Mouse (Mus musculus) kidney, adult 18-20 months (tissue): ENCODE results near the gene 1700016D06Rik.
"Not testable (repeated sequence)": the region's sequence is repeated elsewhere in the genome, so short reads cannot be mapped to it uniquely, and the experiment has no call there.

ENCODE experiments used
- DNase-seq: peaks from one replicate; pipeline ENCODE4 v3.0.0; 2021

The 1700016D06Rik gene

DNA sequence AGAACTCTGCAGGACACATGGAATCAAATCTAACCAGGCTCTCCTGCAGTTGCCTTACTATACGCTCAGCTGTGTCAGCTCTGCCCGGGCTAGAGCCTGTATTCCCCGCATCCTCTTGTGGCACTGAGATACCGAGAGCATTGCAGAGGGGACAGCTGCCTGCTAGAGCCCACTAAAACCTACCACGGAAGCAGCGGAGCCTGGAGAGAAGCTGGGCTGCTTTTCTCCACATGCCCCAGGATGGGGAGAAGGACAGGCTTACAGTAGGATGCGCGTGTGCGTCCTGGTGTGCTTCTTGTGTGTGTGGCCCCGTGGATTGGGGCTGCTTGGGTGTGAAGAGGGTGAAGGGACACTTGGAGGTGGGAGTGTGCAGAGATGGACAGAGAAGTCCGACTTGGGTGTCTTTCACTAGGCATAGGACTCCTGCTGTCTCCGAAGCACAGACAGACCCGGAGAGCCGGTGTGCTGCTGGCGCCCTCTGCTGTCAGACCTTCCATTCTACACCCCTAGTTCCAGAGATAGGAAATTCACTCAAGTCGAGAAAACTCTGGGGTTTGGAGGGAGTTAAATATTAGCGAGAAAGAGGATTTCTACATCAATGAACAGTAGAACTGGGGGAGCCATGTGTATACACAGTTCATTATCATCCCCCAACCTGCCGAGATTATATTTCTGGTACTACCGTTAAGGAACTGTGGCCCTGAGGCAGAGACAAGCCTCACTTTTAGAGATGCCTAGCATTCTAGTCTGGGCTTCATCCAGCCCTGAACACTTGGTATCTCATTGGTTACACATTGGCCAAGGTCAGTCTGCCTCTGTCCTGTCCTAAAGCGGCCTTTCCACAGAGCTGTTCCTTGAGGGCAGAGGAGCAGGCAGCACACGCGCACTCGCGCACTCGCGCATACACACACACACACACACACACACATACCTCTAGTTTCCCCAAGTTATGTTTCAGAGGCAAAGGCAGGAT, 517 bp downstream of the 1700016D06Rik start:
- peak; percentile 83 for DNase-seq

DNA sequence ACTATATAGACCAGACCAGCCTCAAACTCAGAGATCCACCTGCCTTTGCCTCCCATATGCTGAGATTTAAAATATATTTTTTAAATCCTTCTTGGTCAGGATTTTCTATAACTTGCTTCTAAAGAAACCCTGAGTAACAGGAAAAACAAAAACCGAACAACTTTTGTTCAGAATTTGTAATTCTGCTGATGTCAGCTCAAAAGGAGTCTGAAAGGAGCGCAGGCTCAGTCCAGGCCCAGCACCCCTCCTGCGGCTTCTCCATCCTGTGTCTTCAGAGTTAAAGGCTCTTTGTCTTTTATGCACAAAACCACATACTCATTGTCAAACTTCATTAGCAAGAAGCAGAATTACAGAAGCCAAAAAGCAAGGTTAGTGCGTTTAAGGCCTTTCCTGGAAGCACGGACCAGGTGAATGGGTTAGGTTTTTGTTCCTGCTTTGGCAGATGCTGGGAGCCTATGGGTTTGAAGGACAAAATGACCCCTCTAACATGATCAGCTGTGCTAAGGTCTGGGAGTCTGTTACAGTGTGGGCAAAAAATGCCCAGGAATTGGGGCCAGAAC, 1.3 kb downstream of the 1700016D06Rik start:
- DNase-seq = no peak

DNA sequence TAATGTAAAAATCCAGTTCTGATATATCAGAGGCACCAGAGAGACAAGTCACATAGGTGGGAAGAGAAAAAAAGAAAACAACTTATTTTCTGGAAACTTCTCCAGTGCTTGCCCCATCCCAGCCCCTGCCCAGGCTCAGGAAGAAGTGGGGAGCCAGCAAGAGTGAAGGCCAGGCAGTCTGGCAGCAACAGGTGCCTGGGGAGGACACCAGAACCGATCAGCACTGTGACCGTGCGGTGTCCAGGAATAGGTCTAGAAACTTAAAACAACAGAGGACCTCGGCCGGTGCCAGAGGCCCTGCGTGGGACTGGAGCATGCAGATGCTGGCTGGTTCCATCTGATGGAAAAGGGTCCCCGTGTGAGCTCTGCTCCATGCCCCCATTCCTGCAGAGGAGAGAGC, 3.4 kb downstream of the 1700016D06Rik start:
- DNase-seq = no peak

DNA sequence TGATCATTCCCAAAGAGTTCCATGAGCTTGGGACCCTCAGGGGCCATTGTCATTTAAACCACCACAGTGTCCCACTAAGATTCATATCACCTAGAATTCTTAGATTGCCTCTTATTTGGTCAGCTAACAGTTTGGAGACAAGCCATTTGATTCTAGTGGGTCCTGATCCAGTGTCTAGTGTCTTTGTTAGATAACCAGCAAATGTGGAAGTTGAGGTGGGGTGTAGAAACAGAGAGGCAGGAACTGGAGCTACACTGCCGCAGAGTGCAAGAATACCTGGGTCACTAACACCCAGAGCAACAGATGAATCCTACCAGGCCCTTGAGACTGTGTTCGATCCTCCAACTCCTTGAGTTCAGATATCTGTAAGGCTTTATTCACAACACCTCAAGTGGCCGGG, 4.7 kb downstream of the 1700016D06Rik start:
- no peak for DNase-seq

DNA sequence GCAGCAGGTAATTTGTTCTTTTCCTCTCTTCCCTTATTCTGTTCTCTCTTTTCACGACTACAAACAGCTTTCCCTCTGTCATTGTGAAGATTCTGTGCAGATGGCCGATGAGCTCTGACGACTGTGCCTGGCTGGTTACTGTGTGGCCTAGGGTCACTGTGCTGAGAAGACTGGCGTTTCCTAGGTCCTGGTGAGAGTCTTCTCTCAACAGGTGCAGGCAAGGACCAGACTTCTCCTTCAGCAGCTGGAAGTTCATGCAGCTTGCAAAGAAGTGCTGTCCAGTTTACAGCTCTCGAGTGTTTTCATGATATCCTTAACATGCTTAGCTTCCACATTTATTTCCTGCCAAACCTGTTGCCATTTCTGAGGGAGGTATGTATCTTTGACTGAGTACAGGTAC, 6.9 kb downstream of the 1700016D06Rik start:
- DNase-seq = no peak

DNA sequence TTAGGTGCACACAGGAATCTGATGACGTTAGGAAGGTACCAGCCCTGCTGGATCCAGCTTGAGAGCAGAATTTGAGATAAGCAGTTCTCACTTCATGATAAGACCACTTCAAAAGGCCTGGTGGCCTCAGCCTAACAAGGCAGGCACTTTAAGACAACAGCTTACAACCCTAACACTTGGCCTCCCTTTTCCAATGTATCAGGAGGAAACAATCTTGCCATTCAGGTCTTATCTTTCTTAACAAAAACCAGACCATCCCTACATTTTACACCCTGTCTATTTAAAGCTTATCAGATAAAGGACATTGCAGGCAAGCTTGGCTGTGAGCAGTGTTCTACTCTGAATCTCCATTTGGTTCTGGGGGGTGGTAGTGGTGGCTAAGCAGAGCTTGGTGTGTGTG, 8.4 kb downstream of the 1700016D06Rik start:
- DNase-seq = no peak

DNA sequence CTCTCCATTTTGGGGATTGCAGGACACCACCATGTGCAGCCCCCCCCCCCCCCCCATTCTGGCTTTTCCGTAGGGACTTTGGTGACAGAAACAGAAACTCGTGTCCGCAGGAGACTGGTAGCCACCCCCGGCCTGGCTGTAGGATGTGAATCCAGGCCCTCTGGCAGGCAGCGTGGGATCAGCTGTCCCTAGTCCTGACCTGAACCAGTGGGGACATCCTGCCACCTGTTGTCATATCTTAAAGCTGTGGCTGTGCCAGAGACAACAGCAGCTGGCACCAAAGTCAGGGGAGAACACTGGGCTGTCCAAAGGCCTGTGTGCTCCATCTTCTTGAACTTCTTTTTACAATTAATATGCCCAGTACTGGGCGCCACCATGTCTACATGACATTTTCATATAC, 9.1 kb downstream of the 1700016D06Rik start:
- no peak for DNase-seq

DNA sequence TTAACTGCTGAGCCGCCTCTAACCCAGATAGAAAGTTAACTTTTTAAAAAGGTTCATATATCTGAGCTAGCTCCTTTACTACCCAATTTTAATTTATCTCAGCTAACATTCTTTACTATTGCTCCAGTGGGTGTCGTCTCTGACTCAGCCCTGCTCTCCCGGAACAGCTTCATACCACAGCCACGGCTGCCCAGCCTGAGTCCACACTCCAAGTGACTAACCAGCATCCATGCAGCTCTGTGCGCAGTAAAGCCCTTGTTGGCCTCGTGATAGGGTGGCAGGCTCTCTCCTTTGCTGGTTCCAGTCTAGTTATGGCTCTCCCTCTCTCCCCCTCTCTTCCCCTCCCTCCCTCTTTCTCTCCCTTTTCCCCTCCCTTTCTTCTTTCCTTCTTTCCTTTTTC, 9.6 kb downstream of the 1700016D06Rik start:
- no peak for DNase-seq

DNA sequence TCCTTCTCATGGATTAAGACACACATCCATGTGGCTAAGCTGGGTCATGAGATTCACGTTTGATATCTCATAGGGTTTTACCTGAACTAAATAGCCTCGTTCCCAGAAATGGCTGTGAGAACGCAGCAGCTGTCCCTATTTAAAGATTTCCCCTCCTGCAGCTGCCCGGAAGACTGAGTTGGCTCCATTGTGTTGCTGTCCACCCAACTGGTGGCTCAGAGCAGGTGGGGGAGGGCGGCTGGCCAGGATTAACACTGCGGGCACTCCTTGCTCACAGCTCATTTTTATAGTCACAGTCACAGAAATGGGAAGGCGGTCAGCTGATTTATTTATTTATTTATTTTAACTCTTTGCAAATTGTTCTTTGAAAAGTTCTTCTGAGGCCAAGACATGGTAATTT, 10.9 kb downstream of the 1700016D06Rik start:
- DNase-seq = no peak

DNA sequence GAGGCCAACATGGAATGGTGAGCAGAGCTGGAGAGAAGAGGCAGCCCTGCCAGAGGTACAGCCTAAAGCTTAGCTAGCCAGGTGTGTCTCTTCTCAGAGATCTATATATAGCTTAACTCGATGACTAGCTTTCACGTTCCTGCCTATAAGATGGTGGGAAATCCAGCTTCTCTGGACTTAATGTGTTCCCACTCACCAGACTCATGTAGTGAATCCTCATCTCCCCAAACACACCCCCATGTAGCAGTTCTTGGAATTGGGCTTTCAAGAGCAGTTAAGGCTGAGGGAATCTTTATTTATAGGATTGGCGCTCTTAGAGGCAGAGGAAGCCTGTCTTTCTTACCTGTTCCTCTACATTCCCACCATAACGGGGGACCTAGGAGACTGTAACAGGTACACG, 13.6 kb downstream of the 1700016D06Rik start:
- DNase-seq = no peak

DNA sequence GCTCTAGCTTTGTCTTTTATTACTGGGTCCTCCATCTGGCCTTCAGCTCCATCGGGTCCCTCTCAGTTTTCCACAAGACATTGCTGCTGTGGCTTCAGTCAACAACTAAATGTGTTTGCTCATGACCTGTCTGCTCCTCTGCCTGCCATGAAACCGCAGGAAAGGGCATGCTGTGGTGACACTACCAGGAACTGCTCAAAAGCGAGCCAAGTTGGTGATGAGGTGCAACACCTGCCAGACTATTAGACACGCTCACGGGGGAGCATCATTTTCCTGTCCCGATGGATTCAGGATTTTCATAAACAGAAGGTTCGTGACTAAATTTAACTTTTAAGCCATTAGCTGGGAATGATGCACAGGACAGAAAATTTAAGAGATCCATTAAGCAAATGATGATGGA, 16.3 kb downstream of the 1700016D06Rik start:
- DNase-seq = no peak

DNA sequence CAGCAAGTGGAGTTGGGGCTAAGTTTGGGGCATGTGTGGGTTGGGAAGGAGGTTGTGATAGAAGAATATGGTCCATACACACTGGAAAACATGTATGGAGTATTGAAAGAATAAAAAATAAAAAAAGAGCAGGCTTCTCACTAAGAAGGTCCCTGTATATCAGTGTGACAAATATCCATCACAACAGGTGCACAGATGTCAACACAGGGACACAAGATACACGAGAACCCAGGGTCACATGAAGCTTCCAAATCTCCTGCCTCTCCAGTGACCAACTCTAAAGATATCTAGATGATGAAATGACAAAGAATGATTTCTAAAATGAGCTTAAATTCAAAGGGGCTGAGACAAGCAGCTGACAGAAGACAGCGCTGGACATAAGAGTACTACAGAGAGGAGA, 32.6 kb downstream of the 1700016D06Rik start:
- no peak for DNase-seq

DNA sequence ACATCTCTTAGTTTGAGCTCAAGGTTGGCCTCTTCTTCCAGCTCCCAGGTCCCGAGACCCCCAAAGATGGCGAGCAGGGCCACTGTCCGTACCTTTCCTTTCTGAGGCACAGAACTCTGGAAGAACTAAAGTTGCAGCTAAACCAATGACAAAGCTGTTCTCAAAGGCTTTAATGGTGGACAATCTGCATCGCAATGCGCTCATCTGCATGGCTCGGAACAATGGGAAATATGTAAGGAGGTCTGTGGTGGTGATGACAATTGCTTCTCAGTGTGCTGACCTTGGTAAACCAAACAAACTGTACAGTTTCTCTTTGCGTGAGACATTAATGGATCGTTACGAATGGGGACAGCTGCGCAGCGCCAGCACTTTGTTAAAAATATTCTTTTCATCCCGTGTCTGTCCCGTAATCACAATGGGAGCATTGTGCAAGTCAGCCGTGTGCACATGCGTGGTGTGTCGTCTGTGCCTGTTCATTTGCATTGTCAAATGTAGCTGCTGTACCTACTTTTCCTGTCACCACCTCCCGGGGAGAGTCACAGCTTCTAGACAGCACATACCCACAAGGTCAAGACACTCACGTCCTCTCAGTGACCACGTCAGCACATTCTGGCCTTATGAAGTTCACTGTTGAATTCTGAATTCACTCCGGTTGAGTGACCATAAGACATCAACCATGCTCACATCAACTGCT, 34.7 kb downstream of the 1700016D06Rik start:
- DNase-seq = not testable (repeated sequence)

DNA sequence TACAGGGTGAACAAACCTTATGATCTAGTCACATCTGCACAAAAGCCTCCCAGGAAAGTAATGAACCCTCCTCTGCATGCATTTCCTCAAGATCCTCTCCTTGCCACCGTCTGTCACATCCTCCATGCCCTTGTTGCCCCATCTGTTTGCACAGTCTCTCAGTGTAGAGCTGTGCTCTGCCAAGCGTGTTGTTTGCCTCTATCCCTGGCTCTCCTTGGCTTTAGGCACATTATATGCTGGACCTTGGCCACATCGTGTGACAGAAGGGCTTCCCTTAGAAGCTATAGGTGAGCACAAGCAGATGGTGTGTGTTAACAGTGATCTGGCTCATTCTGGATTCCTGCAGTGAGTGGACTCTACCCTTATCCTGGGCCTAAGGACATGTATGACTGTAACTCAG, 38.9 kb downstream of the 1700016D06Rik start:
- no peak for DNase-seq

DNA sequence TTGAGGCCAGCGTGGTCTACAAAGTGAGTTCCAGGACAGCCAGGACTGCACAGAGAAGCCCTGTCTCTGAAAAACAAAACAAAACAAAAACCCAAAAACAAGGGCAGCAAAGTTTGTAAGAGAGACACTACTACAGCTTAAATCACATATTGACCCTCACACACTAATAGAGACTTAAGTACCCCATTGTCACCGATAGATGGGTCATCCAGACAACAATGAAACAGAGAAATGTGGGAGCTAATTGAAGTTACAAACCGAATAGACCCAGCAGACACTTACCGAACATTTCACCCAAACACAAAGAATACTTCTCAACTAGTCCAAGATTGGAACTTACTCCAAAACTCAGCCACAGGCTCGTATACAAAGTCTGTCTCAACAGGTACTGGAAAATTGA, 50.8 kb downstream of the 1700016D06Rik start:
- no peak for DNase-seq

DNA sequence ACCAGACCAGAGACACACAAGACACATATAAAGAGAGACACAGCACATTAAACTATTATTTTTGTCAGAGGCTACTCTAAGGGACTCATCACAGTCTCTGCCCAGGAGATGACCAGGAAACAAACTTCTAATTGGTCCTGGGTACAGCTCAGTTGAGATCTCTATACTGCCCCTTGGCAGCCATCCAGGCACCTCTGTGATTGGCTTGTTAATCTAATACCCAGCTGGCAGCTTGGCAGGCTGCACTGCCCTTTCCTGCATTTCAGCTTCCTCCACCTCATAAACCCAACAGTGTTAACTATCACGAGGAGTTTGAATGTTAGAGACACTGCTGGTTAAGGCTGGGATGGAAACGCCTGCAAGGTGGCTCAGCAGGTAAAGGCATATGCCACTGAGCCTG, 57.7 kb downstream of the 1700016D06Rik start:
- DNase-seq = no peak

DNA sequence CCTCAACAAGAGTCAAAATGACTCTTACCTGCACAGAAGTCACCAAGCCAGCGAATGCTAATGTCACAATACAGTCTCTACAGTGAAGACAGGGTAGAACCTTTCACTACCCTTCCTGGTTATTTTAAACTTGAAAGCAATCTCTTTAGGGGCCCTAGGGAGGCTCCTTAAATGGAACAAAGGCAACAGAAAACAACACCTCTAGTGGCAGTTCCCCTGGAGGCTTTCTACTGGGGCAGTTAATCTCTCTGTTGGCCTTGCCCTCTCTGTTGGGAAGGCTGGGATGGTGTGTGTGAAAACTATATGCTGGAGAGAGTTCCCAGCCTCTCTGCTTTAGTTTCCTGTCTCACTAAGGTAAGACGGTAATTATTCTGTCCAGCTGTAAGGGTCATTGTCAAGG, 60.3 kb downstream of the 1700016D06Rik start:
- DNase-seq = no peak

DNA sequence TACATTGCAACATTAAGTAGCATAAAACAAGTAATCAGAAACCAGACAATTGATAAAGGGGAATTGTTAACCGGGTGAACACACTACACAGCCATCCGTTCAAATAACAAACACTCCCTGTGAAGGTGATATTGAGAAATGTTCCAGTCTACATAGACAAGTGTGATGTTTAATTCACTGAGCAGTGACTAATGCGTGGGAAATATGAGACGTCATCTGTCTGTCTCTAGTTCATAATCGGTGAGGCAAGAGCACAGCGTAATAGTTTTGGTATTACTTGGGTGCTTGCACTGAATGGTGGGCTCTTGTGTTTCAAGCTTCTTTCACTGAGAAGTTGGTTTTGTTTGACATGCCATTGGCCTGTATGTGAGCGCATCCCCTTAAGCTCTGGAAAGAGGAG, 63.3 kb downstream of the 1700016D06Rik start:
- DNase-seq = no peak

DNA sequence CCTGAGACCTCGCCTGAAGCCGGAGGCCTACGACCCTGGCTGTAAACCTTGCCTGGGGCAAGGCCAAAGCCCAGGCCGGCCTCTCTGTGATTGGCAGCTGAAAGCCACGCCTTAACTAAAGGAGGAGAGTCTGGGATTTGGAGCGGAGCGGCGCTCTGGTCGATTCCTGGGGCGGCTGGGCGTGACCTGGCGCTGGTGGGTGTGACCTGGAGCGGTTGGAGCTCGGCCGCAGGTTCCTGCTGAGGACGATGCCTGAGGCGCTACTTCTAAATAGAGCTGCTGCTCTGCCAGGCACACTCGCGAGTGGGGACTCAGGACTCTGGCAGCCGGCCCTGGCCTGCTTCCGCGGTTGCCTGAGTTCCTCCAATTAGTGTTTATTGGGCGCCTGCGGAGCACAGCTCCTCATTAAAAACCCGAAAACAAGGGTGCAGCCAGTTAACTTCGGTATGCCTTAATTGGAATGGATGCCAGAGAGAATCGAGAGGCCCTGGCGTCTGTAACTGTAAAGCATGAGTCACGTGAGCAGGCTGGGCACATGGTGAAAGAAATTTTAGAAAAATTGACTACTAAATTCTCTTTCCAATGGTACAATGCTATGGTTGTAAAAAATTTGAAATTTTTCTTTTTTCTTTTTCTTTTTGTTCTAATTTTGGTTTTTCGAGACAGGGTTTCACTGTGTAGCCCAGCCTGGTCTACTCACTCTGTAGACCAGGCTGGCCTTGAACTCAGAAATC, 64.4 kb downstream of the 1700016D06Rik start:
- DNase-seq = peak; percentile 90

DNA sequence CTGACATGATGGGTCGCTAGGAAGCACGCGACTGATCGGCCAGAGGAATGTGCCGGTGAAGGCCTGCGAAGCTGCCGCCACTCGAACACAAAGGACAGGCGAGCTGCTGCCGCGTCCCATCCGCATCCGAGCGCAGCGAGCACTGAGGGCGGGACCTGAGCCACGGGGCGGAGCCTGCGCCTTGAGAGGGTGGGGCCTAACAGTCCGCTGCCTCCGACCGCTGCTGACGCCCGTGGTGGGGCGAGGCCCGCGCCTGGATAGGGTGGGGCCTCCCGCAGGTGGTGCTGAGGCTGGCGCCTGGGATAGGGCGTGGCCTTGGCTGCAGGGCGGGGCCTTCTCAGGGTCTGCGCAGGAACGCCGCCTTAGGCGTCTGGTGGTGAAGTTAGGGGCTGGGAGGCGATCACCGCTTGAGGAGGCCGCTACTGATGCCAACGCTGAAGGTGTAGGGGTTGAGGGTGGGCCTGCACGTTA, 65.2 kb downstream of the 1700016D06Rik start, which contains the start of gene Ankrd10:
Gene Ankrd10, minus strand, starts transcription at position 147 of the 471 bp plus-strand sequence.
- DNase-seq = peak; percentile 97

DNA sequence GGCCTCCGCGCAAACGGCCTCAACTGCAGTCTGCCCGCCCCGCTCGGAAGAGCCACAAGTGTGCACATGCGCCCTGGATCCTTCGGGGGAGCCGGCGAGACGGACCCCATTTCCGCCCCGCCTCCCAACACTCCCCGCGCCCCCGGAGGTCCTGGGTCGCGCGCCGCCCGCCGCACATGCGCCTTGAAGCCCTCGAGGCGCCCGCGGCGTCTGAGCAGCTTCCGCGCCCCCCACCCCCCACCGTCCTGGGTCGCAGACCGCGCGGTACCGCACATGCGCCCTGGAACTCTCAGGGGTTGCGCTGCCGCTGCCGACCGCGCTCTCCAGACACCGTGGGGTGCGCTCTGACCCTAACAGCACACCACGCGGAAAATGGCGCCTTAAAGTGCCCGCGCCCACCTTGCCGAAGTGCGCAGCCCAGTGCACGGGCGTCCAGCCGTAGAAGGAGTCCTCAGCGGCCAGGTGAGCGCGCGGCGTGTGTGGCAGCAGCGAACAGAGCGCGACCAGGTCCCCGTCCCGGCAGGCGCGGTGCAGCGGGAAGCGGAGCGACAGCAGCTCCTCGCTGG, 65.8 kb downstream of the 1700016D06Rik start:
- peak; percentile 83 for DNase-seq

DNA sequence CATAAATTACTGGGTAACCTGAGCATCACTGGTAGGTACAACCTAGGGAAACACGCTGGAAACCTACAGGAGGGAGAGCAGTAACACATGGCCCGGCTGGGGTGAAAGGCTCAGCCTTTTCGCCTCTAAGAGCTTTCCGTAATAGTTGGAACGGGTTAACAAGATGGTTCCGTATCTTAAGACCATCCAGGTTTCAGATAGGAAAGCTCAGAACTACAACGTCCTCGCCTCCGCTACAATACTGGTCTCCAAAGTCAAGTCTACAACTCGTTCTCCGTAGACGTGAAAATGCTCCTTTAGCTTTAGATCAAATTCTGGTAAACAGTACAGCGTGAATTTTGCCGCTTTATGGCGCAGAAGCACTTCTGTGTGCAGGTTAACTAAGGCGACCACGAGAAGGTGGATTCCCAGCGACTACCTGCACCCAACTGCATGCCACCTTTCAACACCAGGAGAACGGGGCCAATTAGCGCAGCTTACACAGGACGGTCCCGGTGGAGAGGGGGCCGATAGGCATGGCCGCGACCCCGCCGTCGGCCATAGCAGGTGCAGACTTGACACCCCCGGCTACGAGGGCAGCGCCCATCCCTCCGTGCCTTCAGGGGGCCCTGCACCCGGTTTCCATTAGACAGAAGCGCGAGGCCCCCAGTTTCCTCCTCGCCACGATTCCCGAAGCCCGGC, 66.4 kb downstream of the 1700016D06Rik start:
- DNase-seq = peak; percentile 13
